Mouse (Mus musculus) CH12.LX (cell line): ENCODE results near the gene Xndc1. TPM values are rescaled to one million over a fixed set of nuclear protein-coding genes. Genes with fewer than 3 reads are reported as not detected.

Experiments
- DNase-seq: peaks from one replicate; pipeline ENCODE4 v3.0.0-alpha.2; 2013; ENCODE audit errors: extremely low read depth
- H3K27ac ChIP-seq: 2 replicates; pipeline ENCODE4 v1.5.1; 2012; ENCODE audit warnings: low read depth, mild to moderate bottlenecking, control low read depth, moderate library complexity; ENCODE audit not compliant: insufficient read depth
- H3K27me3 ChIP-seq: replicated peaks from 2 replicates; pipeline ENCODE3; 2012; ENCODE audit warnings: inconsistent platforms
- H3K36me3 ChIP-seq, 2 experiments: replicated peaks in 1 of 2; 2 replicates each; pipeline versions ENCODE3 to v1.6.1; 2012; ENCODE audit warnings: inconsistent platforms in 1 of 2, low read length in 1 of 2, mild to moderate bottlenecking in 1 of 2, mixed read lengths in 1 of 2, moderate library complexity in 1 of 2; ENCODE audit not compliant: control insufficient read depth in 1 of 2, insufficient read depth in 1 of 2
- H3K4me1 ChIP-seq, 2 experiments: 2 replicates each; pipeline ENCODE4 v1.6.1; 2012; ENCODE audit warnings: inconsistent platforms in 1 of 2, moderate library complexity in 1 of 2; ENCODE audit not compliant: insufficient read depth in 2 of 2, control insufficient read depth in 1 of 2
- H3K4me2 ChIP-seq: 2 replicates; pipeline ENCODE4 v1.6.1; 2012; ENCODE audit warnings: low read depth, mild to moderate bottlenecking, control low read depth; ENCODE audit not compliant: poor library complexity, insufficient read depth, severe bottlenecking
- H3K4me3 ChIP-seq, 3 experiments: fragments of 150-350 bp in 1 of 3; sonication (generic) in 1 of 3; replicated peaks in 1 of 3; 2 replicates each; pipeline versions ENCODE3 to v1.5.1; 2011 to 2012; ENCODE audit warnings: low read depth in 2 of 3, low read length in 2 of 3, mild to moderate bottlenecking in 2 of 3, moderate library complexity in 2 of 3, control low read depth in 1 of 3, improper control_type of control experiment in 1 of 3, inconsistent platforms in 1 of 3, mixed read lengths in 1 of 3; ENCODE audit not compliant: poor library complexity in 1 of 3
- H3K79me2 ChIP-seq: replicated peaks from 2 replicates; pipeline ENCODE4 v1.6.1; 2012; ENCODE audit warnings: mild to moderate bottlenecking, moderate library complexity; ENCODE audit not compliant: control insufficient read depth, poor library complexity, insufficient read depth, severe bottlenecking; ENCODE audit errors: extremely low read depth
- H3K9ac ChIP-seq: 2 replicates; pipeline ENCODE4 v1.6.1; 2012; ENCODE audit warnings: low read depth, mild to moderate bottlenecking, control low read depth, moderate library complexity; ENCODE audit not compliant: insufficient read depth
- H3K9me3 ChIP-seq: replicated peaks from 2 replicates; pipeline ENCODE3; 2012; ENCODE audit warnings: low read length, inconsistent platforms, mixed read lengths
- CHD1 ChIP-seq: IDR thresholded peaks from 2 replicates; pipeline ENCODE4 v1.6.1; 2012; ENCODE audit warnings: low read depth, low read length, improper control_type of control experiment, inconsistent platforms
- CHD2 ChIP-seq: IDR thresholded peaks from 2 replicates; pipeline ENCODE4 v1.6.1; 2011; ENCODE audit warnings: low read length, improper control_type of control experiment
- E2F4 ChIP-seq: IDR thresholded peaks from 2 replicates; pipeline ENCODE4 v1.6.1; 2011; ENCODE audit warnings: low read depth, low read length, improper control_type of control experiment; ENCODE audit not compliant: insufficient replicate concordance
- ELF1 ChIP-seq: IDR thresholded peaks from 2 replicates; pipeline ENCODE4 v1.6.1; 2014; ENCODE audit warnings: low read depth, mild to moderate bottlenecking, inconsistent platforms, low read length, improper control_type of control experiment
- EP300 ChIP-seq: IDR thresholded peaks from 2 replicates; pipeline ENCODE4 v1.6.1; 2011; ENCODE audit warnings: low read length, improper control_type of control experiment
- GABPA ChIP-seq: IDR thresholded peaks from 2 replicates; pipeline ENCODE4 v1.6.1; 2012; ENCODE audit warnings: low read depth, low read length, improper control_type of control experiment, inconsistent platforms; ENCODE audit not compliant: insufficient replicate concordance
- IRF4 ChIP-seq: IDR thresholded peaks from 2 replicates; pipeline ENCODE4 v1.6.1; 2014; ENCODE audit warnings: low read depth, mild to moderate bottlenecking, inconsistent platforms, low read length, improper control_type of control experiment
- JUND ChIP-seq: conservative IDR thresholded peaks from 2 replicates; pipeline ENCODE4 v1.6.1; 2011; ENCODE audit warnings: low read depth, low read length, improper control_type of control experiment
- KAT2A ChIP-seq: IDR thresholded peaks from 2 replicates; pipeline ENCODE4 v1.6.1; 2012; ENCODE audit warnings: low read length, improper control_type of control experiment, inconsistent platforms; ENCODE audit not compliant: insufficient replicate concordance
- MAFK ChIP-seq: IDR thresholded peaks from 2 replicates; pipeline ENCODE4 v1.6.1; 2011; ENCODE audit warnings: low read length, improper control_type of control experiment; ENCODE audit not compliant: insufficient replicate concordance
- MAX ChIP-seq: IDR thresholded peaks from 2 replicates; pipeline ENCODE4 v1.6.1; 2011; ENCODE audit warnings: low read length, improper control_type of control experiment
- MXI1 ChIP-seq: IDR thresholded peaks from 2 replicates; pipeline ENCODE4 v1.6.1; 2011; ENCODE audit warnings: mild to moderate bottlenecking, low read depth, low read length, improper control_type of control experiment
- PAX5 ChIP-seq: IDR thresholded peaks from 2 replicates; pipeline ENCODE4 v1.6.1; 2012; ENCODE audit warnings: low read length, inconsistent platforms, mixed read lengths
- RAD21 ChIP-seq: IDR thresholded peaks from 2 replicates; pipeline ENCODE4 v1.6.1; 2011; ENCODE audit warnings: low read depth, mild to moderate bottlenecking, low read length, improper control_type of control experiment, moderate library complexity
- UBTF ChIP-seq: IDR thresholded peaks from 2 replicates; pipeline ENCODE4 v1.6.1; 2012; ENCODE audit warnings: low read depth, mild to moderate bottlenecking, inconsistent platforms, low read length, improper control_type of control experiment, moderate library complexity
- USF2 ChIP-seq: conservative IDR thresholded peaks from 2 replicates; pipeline ENCODE4 v1.6.1; 2011; ENCODE audit warnings: low read depth, low read length, improper control_type of control experiment
- ZKSCAN1 ChIP-seq: IDR thresholded peaks from 2 replicates; pipeline ENCODE4 v1.6.1; 2012; ENCODE audit warnings: low read depth, inconsistent platforms, low read length, improper control_type of control experiment, borderline replicate concordance
- dilution Hi-C: fragments of 300-500 bp; cut with MboI; formaldehyde crosslinking; loops from 2 replicates; pipeline ENCODE4 v1.14.3; 2020; ENCODE audit warnings: low sequenced_read_pairs; ENCODE audit not compliant: extremely low pct_unique_long_range_greater_than_20kb, extremely low pct_ligation_motif_present
- in situ Hi-C: fragments of 300-500 bp; cut with MboI; formaldehyde crosslinking; loops from 3 replicates; pipeline ENCODE4 v1.14.3; 2019; ENCODE audit warnings: low sequenced_read_pairs, low pct_ligation_motif_present, low pct_unique_long_range_greater_than_20kb, mixed read lengths
- polyA plus RNA-seq: library from polyadenylated mRNA; unstranded; fragments of >175 nt; gene quantifications from 2 replicates; pipeline ENCODE4 v1.2.1, GENCODE M21; 2012; ENCODE audit warnings: low read depth; ENCODE audit not compliant: insufficient read length
- total RNA-seq, 2 experiments: library from RNA; depleted of rRNA; stranded (reverse); fragments of 300-350 nt in 1 of 2; fragments of >200 nt in 1 of 2; gene quantifications; 2 replicates each; pipeline ENCODE4 v1.2.3; 2012 to 2014

Xndc1 gene
- total and polyA plus RNA-seq, 3 experiments, result 15.4 to 26.7 (median 19.8) TPM

GRCm38 (mm10) chr7:102106700-102107141 lies 41.4 kb downstream of the Xndc1 start:
- dilution Hi-C loops, result no loop called here
- H3K4me3 ChIP-seq, result no peak overlapping the region
- H3K36me3 ChIP-seq, result no peaks in the 10 kb centered on the region
- no peaks in the 10 kb centered on the region for H3K9me3 ChIP-seq
- in situ Hi-C loops, result no loop called here
- peaks cover 0 to 2% of the 10 kb centered on the region in 2 experiments; a peak in 1 of 4 replicates for H3K4me1 ChIP-seq
- H3K27me3 ChIP-seq, result no peaks in the 10 kb centered on the region
- no peak overlapping the region for H3K9ac ChIP-seq
- H3K79me2 ChIP-seq, result no peaks in the 10 kb centered on the region
- no peak for DNase-seq
- no peak overlapping the region for H3K4me2 ChIP-seq
- TF ChIP-seq PAX5 (no peak), CHD2 (no peak), MAFK (no peak), USF2 (no peak), MAX (no peak), MXI1 (no peak), RAD21 (no peak), KAT2A (no peak)
- H3K27ac ChIP-seq, result no peak overlapping the region

GRCm38 (mm10) chr7:102108206-102108605 lies 42.9 kb downstream of the Xndc1 start:
- in situ Hi-C loops, result no loop called here
- Histone ChIP-seq H3K4me1 (no peaks in the 10 kb centered on the region; a peak in 1 of 4 replicates), H3K9ac (no peak overlapping the region), H3K27ac (no peak overlapping the region), H3K4me2 (no peak overlapping the region), H3K9me3 (no peaks in the 10 kb centered on the region), H3K27me3 (no peaks in the 10 kb centered on the region), H3K79me2 (no peaks in the 10 kb centered on the region), H3K4me3 (no peak overlapping the region), H3K36me3 (no peaks in the 10 kb centered on the region)
- no peak for DNase-seq
- TF ChIP-seq MAX (no peak), GABPA (no peak), JUND (no peak), ZKSCAN1 (no peak), KAT2A (no peak), EP300 (no peak), E2F4 (no peak), CHD1 (no peak), IRF4 (no peak), UBTF (no peak), ELF1 (no peak)
- dilution Hi-C loops, result no loop called here
